Mouse (Mus musculus): ENCODE measurements around the gene H2-D1. TPM values are rescaled to one million over a fixed set of nuclear protein-coding genes. Genes with fewer than 3 reads are reported as not detected.
A peak's percentile ranks its signal among the peaks of the same experiment; 100 is the strongest.
"Not testable (repeated sequence)": the region's sequence is repeated elsewhere in the genome, so short reads cannot be mapped to it uniquely, and the experiment has no call there.

The H2-D1 gene
- polyA plus RNA-seq, 1 experiment from 2014 or later, result 79.1 TPM

- ATAC-seq (ENCODE audit: low read depth), result no peak
- H3K27me3 ChIP-seq, result peaks cover 21% of the 10 kb centered on the region
- no peaks in the 10 kb centered on the region for H3K9me3 ChIP-seq
- 79% methylated on average over 13 of the region's 13 CpGs for WGBS
- H3K4me2 ChIP-seq, result no peak overlapping the region
- no peak overlapping the region for H3K4me3 ChIP-seq
- no peak overlapping the region for H3K9ac ChIP-seq
- H3K27ac ChIP-seq (replicated peaks), result no peak overlapping the region
- peaks cover 12% of the 10 kb centered on the region for H3K4me1 ChIP-seq (replicated peaks)
- H3K36me3 ChIP-seq, result no peaks in the 10 kb centered on the region
These were observed 879 bp upstream of the H2-D1 start for GRCm38 (mm10) chr17:35261651-35262050.

DNA sequence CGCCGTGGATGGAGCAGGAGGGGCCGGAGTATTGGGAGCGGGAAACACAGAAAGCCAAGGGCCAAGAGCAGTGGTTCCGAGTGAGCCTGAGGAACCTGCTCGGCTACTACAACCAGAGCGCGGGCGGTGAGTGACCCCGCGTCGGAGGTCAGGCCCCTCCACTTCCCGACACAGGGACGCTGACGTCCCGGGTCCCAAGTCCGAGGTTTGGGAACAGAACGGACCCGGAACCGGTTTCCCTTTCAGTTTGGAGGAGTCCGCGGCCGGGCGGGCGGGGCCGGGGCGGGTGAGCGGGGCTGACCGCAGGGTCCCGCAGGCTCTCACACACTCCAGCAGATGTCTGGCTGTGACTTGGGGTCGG is 973 bp downstream of the H2-D1 start:
- peak; percentile 62 for ATAC-seq (ENCODE audit: low read depth)

DNA sequence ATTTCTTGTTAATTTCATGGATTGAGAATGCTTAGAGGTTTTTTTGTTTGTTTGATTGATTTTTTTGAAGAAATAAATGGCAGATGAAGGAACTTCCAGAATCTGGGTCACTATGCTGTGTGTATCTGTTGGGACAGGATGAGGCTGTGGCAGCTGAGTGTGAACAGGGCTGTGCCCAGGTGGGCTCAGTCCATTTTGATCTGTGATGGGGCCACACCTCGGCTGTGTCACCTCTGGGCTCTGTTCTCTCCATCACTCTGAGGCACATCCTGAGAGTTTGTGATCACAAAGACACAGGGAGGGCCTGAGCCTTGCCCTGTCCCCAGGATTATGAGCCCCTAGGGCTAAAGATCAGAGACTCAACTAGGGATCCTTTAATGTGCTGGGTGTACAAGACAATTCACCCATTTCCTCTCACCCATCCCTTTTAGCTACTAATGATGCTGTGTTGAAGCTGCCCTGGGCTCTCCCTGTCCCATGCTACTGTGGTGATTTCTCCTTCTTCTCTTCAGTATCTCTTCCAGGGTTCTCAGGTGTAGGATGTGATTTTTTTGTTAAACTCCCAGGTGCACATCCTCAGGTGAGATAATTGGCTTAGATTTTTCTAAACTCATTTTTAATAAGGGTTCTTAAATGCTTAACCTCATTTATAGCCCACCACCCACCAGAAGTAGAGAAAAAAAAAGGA is 5.0 kb downstream of the H2-D1 start:
- WGBS, result 64% methylated on average over 1 of the region's 1 CpGs
- H3K27me3 ChIP-seq, result peaks cover 9% of the 10 kb centered on the region

More for the DNA sequence above, 973 bp downstream of the H2-D1 start:
- Histone ChIP-seq H3K9ac (peak overlapping the region; percentile 79), H3K4me1 (replicated peaks) (peaks cover 8% of the 10 kb centered on the region; the same call in 1 of the 2 replicates), H3K27me3 (peaks cover 21% of the 10 kb centered on the region), H3K36me3 (no peaks in the 10 kb centered on the region), H3K9me3 (no peaks in the 10 kb centered on the region), H3K4me2 (peak overlapping the region; percentile 81), H3K27ac (replicated peaks) (no peak overlapping the region), H3K4me3 (peak overlapping the region; percentile 66)
- under 1% methylated on average over 31 of the region's 31 CpGs for WGBS

DNA sequence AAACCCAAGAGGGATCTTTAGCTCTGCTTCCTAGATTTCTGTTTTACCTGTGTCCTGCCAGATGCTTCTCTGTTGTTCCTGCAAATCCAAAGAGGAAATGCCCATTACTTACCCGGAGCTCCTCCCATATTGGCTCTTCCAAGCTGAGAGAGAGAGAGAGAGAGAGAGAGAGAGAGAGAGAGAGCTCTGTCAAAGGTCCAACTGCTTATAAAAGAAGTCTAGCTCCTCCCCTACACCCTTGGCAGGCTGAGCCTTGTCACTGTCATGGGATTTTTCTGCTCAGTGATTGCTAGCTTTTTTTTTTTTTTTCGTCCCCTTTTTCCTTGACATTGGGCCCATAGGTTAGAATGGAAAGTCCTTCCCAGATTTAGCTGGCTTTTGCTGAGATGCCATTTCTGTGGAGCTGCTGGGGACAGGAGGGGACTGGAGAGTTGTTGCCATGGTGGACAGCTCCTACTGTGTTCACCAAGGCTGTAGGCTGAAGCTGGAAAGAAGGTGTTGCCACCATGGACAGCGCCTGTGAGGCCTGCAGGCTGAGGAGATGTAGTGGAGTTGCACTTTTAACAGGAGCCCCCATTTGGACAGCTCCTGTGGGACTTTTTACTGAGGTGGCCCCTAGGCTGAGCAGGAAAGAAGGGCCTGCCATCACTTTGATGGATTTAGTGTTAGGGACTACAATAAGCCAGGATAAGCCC is 7.3 kb downstream of the H2-D1 start:
- WGBS, result 35% methylated on average over 3 of the region's 3 CpGs
- ATAC-seq (ENCODE audit: low read depth), result no peak
- Histone ChIP-seq H3K4me1 (replicated peaks) (no peaks in the 10 kb centered on the region), H3K9ac (no peak overlapping the region), H3K27ac (replicated peaks) (no peak overlapping the region), H3K4me3 (no peak overlapping the region), H3K9me3 (0 out of 2 replicates have a peak, but pooled peaks cover 3% of the 10 kb centered on the region), H3K27me3 (no peaks in the 10 kb centered on the region), H3K36me3 (no peaks in the 10 kb centered on the region), H3K4me2 (no peak overlapping the region)

More for the DNA sequence above, 5.0 kb downstream of the H2-D1 start:
- no peaks in the 10 kb centered on the region for H3K36me3 ChIP-seq
- no peak overlapping the region for H3K4me3 ChIP-seq
- no peak overlapping the region for H3K4me2 ChIP-seq
- no peak overlapping the region for H3K27ac ChIP-seq (replicated peaks)
- no peaks in the 10 kb centered on the region for H3K9me3 ChIP-seq
- H3K9ac ChIP-seq, result no peak overlapping the region
- ATAC-seq (ENCODE audit: low read depth), result no peak
- H3K4me1 ChIP-seq (replicated peaks), result peaks cover 5% of the 10 kb centered on the region; the same call in 1 of the 2 replicates

- Histone ChIP-seq H3K4me3 (no peak overlapping the region), H3K4me1 (replicated peaks) (no peaks in the 10 kb centered on the region), H3K4me2 (no peak overlapping the region), H3K9me3 (0 out of 2 replicates have a peak, but pooled peaks cover 3% of the 10 kb centered on the region), H3K36me3 (no peaks in the 10 kb centered on the region), H3K27ac (replicated peaks) (no peak overlapping the region), H3K9ac (no peak overlapping the region), H3K27me3 (peaks cover 18% of the 10 kb centered on the region)
- 69% methylated on average over 3 of the region's 3 CpGs for WGBS
- no peak for ATAC-seq (ENCODE audit: low read depth)
These were observed 9.7 kb downstream of the H2-D1 start for GRCm38 (mm10) chr17:35272249-35272648.

DNA sequence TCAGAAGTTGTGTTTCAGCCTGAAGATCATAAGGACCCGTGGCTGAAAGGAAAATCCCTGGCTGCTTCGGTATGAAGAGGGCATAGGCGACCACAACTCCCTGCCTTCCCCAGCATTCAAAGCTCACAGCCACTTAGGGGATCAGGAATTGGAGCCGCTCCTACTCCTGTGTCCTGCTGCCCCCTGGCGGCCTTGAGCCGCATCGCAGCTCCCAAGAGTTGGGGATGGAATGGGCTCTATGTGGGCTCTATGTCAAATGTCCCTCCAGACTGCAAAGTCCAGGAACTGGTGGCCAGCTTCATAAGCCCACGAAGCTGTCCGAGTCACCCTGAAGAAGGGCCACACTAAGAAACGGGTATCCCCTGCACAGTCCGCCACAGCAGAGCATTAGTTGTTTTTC is 12.2 kb downstream of the H2-D1 start:
- H3K4me2 ChIP-seq, result no peak overlapping the region
- peaks cover 18% of the 10 kb centered on the region for H3K27me3 ChIP-seq
- no peak overlapping the region for H3K27ac ChIP-seq (replicated peaks)
- H3K9me3 ChIP-seq, result 0 out of 2 replicates have a peak, but pooled peaks cover 3% of the 10 kb centered on the region
- ATAC-seq (ENCODE audit: low read depth), result peak; percentile 74
- no peak overlapping the region for H3K9ac ChIP-seq
- H3K4me1 ChIP-seq (replicated peaks), result no peaks in the 10 kb centered on the region
- WGBS, result 8% methylated on average over 11 of the region's 11 CpGs
- H3K36me3 ChIP-seq, result no peaks in the 10 kb centered on the region
- no peak overlapping the region for H3K4me3 ChIP-seq

- Histone ChIP-seq H3K36me3 (no peaks in the 10 kb centered on the region), H3K4me1 (replicated peaks) (no peaks in the 10 kb centered on the region), H3K4me3 (no peak overlapping the region), H3K9ac (peak overlapping the region; percentile 52; the same call in 1 of the 2 replicates), H3K9me3 (0 out of 2 replicates have a peak, but pooled peaks cover 3% of the 10 kb centered on the region), H3K27me3 (peaks cover 18% of the 10 kb centered on the region), H3K4me2 (peak overlapping the region; percentile 40), H3K27ac (replicated peaks) (no peak overlapping the region)
- WGBS, result 27% methylated on average over 13 of the region's 13 CpGs
- no peak for ATAC-seq (ENCODE audit: low read depth)
These were observed 13.9 kb downstream of the H2-D1 start for GRCm38 (mm10) chr17:35276304-35276864.

- Histone ChIP-seq H3K36me3 (no peaks in the 10 kb centered on the region), H3K9ac (no peak overlapping the region), H3K4me1 (replicated peaks) (no peaks in the 10 kb centered on the region), H3K9me3 (0 out of 2 replicates have a peak, but pooled peaks cover 3% of the 10 kb centered on the region), H3K4me3 (no peak overlapping the region), H3K27ac (replicated peaks) (no peak overlapping the region), H3K27me3 (peaks cover 18% of the 10 kb centered on the region), H3K4me2 (no peak overlapping the region)
- 89% methylated on average over 8 of the region's 8 CpGs for WGBS
- ATAC-seq (ENCODE audit: low read depth), result no peak
These were observed 15.5 kb downstream of the H2-D1 start for GRCm38 (mm10) chr17:35278049-35278448.

GRCm38 (mm10) chr17:35278957-35279688 is 16.6 kb downstream of the H2-D1 start:
- Histone ChIP-seq H3K4me3 (no peak overlapping the region), H3K36me3 (no peaks in the 10 kb centered on the region), H3K27me3 (peaks cover 18% of the 10 kb centered on the region), H3K4me2 (no peak overlapping the region), H3K27ac (replicated peaks) (no peak overlapping the region), H3K9ac (no peak overlapping the region), H3K4me1 (replicated peaks) (no peaks in the 10 kb centered on the region), H3K9me3 (no peaks in the 10 kb centered on the region)
- WGBS, result 87% methylated on average over 13 of the region's 13 CpGs
- no peak for ATAC-seq (ENCODE audit: low read depth)

DNA sequence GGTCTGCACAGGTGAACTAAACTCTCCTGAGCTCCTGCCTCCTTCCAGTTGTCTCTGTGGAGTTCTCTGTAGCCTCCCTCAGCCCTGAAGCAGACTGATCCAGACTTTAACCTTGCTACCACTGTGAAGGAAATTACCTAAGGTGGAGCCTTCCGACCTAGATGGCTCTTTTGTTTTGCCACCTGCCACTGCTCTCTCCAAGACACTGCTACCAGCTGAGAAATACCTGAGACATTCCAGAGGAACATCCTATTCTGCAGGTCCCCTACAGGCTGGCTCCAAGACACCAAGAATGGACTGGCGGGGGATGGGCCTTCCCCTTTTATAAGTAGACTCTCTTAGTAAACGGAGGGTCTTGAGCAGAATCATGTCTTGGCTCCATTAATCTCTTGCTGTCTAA is 17.7 kb downstream of the H2-D1 start:
- Histone ChIP-seq H3K27ac (replicated peaks) (no peak overlapping the region), H3K27me3 (peaks cover 15% of the 10 kb centered on the region), H3K4me2 (no peak overlapping the region), H3K4me1 (replicated peaks) (no peaks in the 10 kb centered on the region), H3K4me3 (no peak overlapping the region), H3K36me3 (no peaks in the 10 kb centered on the region), H3K9me3 (no peaks in the 10 kb centered on the region), H3K9ac (no peak overlapping the region)
- ATAC-seq (ENCODE audit: low read depth), result no peak
- 65% methylated on average over 3 of the region's 3 CpGs for WGBS

- H3K4me2 ChIP-seq, result no peak overlapping the region
- H3K27me3 ChIP-seq, result no peaks in the 10 kb centered on the region
- H3K27ac ChIP-seq (replicated peaks), result no peak overlapping the region
- no peaks in the 10 kb centered on the region for H3K4me1 ChIP-seq (replicated peaks)
- no peak overlapping the region for H3K9ac ChIP-seq
- no peaks in the 10 kb centered on the region for H3K36me3 ChIP-seq
- no peak for ATAC-seq (ENCODE audit: low read depth)
- no peaks in the 10 kb centered on the region for H3K9me3 ChIP-seq
- H3K4me3 ChIP-seq, result no peak overlapping the region
These were observed 22.9 kb downstream of the H2-D1 start for GRCm38 (mm10) chr17:35285431-35285830.

DNA sequence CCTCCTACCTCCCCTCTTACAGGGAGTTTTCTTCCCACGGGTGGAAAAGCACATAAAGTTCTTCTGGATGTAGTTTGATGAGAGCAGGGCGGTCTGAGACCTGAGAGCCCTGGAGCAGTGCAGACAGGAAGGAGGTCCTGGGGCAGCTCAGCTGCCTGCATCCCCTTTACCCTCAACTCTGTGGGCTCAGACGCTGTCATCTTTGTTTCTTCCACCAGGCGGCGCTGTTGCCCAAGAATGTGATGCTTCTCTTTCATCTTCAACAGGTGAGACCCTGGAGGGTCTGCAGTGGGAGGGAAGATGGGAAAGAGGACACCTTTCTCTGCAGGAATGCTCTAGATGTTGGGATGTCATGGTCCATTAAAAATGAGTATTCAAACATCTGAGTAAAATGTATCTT is 33.3 kb downstream of the H2-D1 start:
- not testable (repeated sequence) for H3K4me2 ChIP-seq; H3K4me3 ChIP-seq; H3K36me3 ChIP-seq; H3K4me1 ChIP-seq (replicated peaks); H3K27ac ChIP-seq (replicated peaks); H3K9ac ChIP-seq; H3K9me3 ChIP-seq; H3K27me3 ChIP-seq; ATAC-seq (ENCODE audit: low read depth)
- 6% methylated on average over 5 of the region's 5 CpGs for WGBS
